Mouse (Mus musculus) liver, embryonic 11.5 days (tissue): ENCODE measurements at regions not wholly inside any gene's neighbourhood (a gene's known extent, or its start where the extent isn't known, plus 50 kb on each side); places are given as distances from the start of the nearest gene placed in this dataset.

Experiments used
- ATAC-seq: fragments of 200-750 bp; cut with Nextera tagmentation; replicated peaks from 2 replicates; pipeline ENCODE4 v1.8.0; 2017; ENCODE audit warnings: moderate number of reproducible peaks, mild to moderate bottlenecking, moderate TSS enrichment, moderate library complexity; ENCODE audit not compliant: low FRiP score
- DNase-seq: peaks from one replicate; pipeline ENCODE4 v3.0.0-alpha.2; 2017; ENCODE audit warnings: low spot score
- H3K27ac ChIP-seq: fragments of 300-500 bp; sonication (generic); 2 replicates; pipeline ENCODE4 v1.5.1; 2014; ENCODE audit warnings: mild to moderate bottlenecking, low read depth, low read length, control low read depth
- H3K27me3 ChIP-seq: fragments of 300-500 bp; sonication (generic); replicated peaks from 2 replicates; pipeline ENCODE4 v1.6.1; 2014; ENCODE audit warnings: low read length, mixed read lengths; ENCODE audit not compliant: control insufficient read depth, insufficient read depth
- H3K36me3 ChIP-seq: fragments of 300-500 bp; sonication (generic); 2 replicates; pipeline ENCODE4 v1.6.1; 2014; ENCODE audit warnings: mild to moderate bottlenecking, low read length, moderate library complexity, mixed read lengths; ENCODE audit not compliant: control insufficient read depth, insufficient read depth
- H3K4me1 ChIP-seq: fragments of 300-500 bp; sonication (generic); replicated peaks from 2 replicates; pipeline ENCODE4 v1.6.1; 2014; ENCODE audit warnings: low read length, mixed read lengths; ENCODE audit not compliant: control insufficient read depth, insufficient read depth
- H3K4me2 ChIP-seq: fragments of 300-500 bp; sonication (generic); 2 replicates; pipeline ENCODE4 v1.6.1; 2014; ENCODE audit warnings: mild to moderate bottlenecking, control low read depth, moderate library complexity
- H3K4me3 ChIP-seq: fragments of 300-500 bp; sonication (generic); 2 replicates; pipeline ENCODE4 v1.5.1; 2014; ENCODE audit warnings: low read depth, low read length, control low read depth
- H3K9ac ChIP-seq: fragments of 300-500 bp; sonication (generic); 2 replicates; pipeline ENCODE4 v1.6.1; 2014; ENCODE audit warnings: low read depth, low read length, control low read depth
- H3K9me3 ChIP-seq: fragments of 300-500 bp; sonication (generic); 2 replicates; pipeline ENCODE4 v1.6.1; 2016; ENCODE audit warnings: low read length, inconsistent platforms, mixed read lengths; ENCODE audit not compliant: control insufficient read depth
- WGBS: fragments of 180-500 bp; shearing (Covaris S2); extraction: QIAGEN DNeasy Blood & Tissue Kit; methylation state at CpG from one replicate; pipeline ENCODE4 v1.1.7; 2014; 5-methylcytosine and 5-hydroxymethylcytosine counted together

- ATAC-seq (no peak), DNase-seq (no peak)
- Histone ChIP-seq H3K36me3 (no peaks in the 10 kb centered on the region), H3K9me3 (no peaks in the 10 kb centered on the region), H3K4me2 (no peak overlapping the region), H3K27me3 (no peaks in the 10 kb centered on the region; the same call in 1 of the 2 replicates), H3K4me1 (no peaks in the 10 kb centered on the region), H3K27ac (no peak overlapping the region), H3K4me3 (no peak overlapping the region), H3K9ac (no peak overlapping the region)
- 77% methylated on average over 8 of the region's 8 CpGs for WGBS
Observed at GRCm38 (mm10) chr6:99784285-99784684, 58.1 kb upstream of the Prok2 start.

- no peak for DNase-seq
Observed at GRCm38 (mm10) chr6:99782996-99783395, 56.8 kb upstream of the Prok2 start.

More at GRCm38 (mm10) chr6:99782996-99783395, 56.8 kb upstream of the Prok2 start:
- Histone ChIP-seq H3K9ac (no peak overlapping the region), H3K4me2 (no peak overlapping the region), H3K9me3 (no peaks in the 10 kb centered on the region), H3K4me3 (no peak overlapping the region), H3K36me3 (no peaks in the 10 kb centered on the region), H3K27me3 (no peaks in the 10 kb centered on the region), H3K27ac (no peak overlapping the region), H3K4me1 (no peaks in the 10 kb centered on the region)
- no peak for ATAC-seq
- 56% methylated on average over 2 of the region's 2 CpGs for WGBS
